Mouse (Mus musculus) MEL (cell line): ENCODE measurements at regions not wholly inside any gene's neighbourhood (a gene's known extent, or its start where the extent isn't known, plus 50 kb on each side); places are given as distances from the start of the nearest gene placed in this dataset.

Source experiments
- DNase-seq: peaks from one replicate; pipeline ENCODE4 v3.0.0; 2011; ENCODE audit warnings: low read depth, low spot score
- H3K27ac ChIP-seq: 2 replicates; pipeline ENCODE4 v1.5.1; 2012; ENCODE audit warnings: low read depth, mild to moderate bottlenecking, control low read depth, low read length, moderate library complexity; ENCODE audit not compliant: control insufficient read depth
- H3K27me3 ChIP-seq, 2 experiments: fragments of 150-350 bp in 1 of 2; sonication (generic) in 1 of 2; 2 replicates each; pipeline ENCODE4 v1.6.1; 2012; ENCODE audit warnings: low read length in 2 of 2, mild to moderate bottlenecking in 2 of 2, improper control_type of control experiment in 1 of 2, moderate library complexity in 1 of 2; ENCODE audit not compliant: insufficient read depth in 2 of 2, control insufficient read depth in 1 of 2
- H3K36me3 ChIP-seq, 2 experiments: 2 replicates each; pipeline ENCODE4 v1.6.1; 2012 to 2014; ENCODE audit warnings: low read length in 2 of 2, improper control_type of control experiment in 1 of 2, inconsistent platforms in 1 of 2, mild to moderate bottlenecking in 1 of 2; ENCODE audit not compliant: insufficient read depth in 2 of 2, control insufficient read depth in 1 of 2
- H3K4me1 ChIP-seq, 2 experiments: fragments of 150-350 bp in 1 of 2; sonication (generic) in 1 of 2; 2 replicates each; pipeline ENCODE4 v1.6.1; 2012; ENCODE audit warnings: low read length in 2 of 2, improper control_type of control experiment in 1 of 2, mild to moderate bottlenecking in 1 of 2; ENCODE audit not compliant: insufficient read depth in 2 of 2, control insufficient read depth in 1 of 2
- H3K4me3 ChIP-seq, 2 experiments: fragments of 150-350 bp in 1 of 2; sonication (generic) in 1 of 2; 2 replicates each; pipeline ENCODE4 v1.5.1; 2012; ENCODE audit warnings: low read depth in 2 of 2, low read length in 2 of 2, mild to moderate bottlenecking in 2 of 2, moderate library complexity in 2 of 2, control low read depth in 1 of 2, improper control_type of control experiment in 1 of 2; ENCODE audit not compliant: control insufficient read depth in 1 of 2, insufficient read depth in 1 of 2
- H3K79me2 ChIP-seq: 2 replicates; pipeline ENCODE4 v1.6.1; 2012; ENCODE audit warnings: mild to moderate bottlenecking, low read length, moderate library complexity; ENCODE audit not compliant: control insufficient read depth, poor library complexity, insufficient read depth
- H3K9ac ChIP-seq: 2 replicates; pipeline ENCODE4 v1.6.1; 2012; ENCODE audit warnings: low read depth, mild to moderate bottlenecking, control low read depth, low read length, moderate library complexity; ENCODE audit not compliant: control insufficient read depth, poor library complexity, severe bottlenecking
- H3K9me3 ChIP-seq: fragments of 150-350 bp; sonication (generic); replicated peaks from 2 replicates; pipeline ENCODE4 v1.6.1; 2012; ENCODE audit warnings: mild to moderate bottlenecking, low read length, improper control_type of control experiment, moderate library complexity; ENCODE audit not compliant: insufficient read depth
- BHLHE40 ChIP-seq: IDR thresholded peaks from 2 replicates; pipeline ENCODE4 v1.6.1; 2012; ENCODE audit warnings: low read depth, mild to moderate bottlenecking, inconsistent platforms, low read length, improper control_type of control experiment, borderline replicate concordance
- CTCF ChIP-seq, 3 experiments: IDR thresholded peaks in 2 of 3; conservative IDR thresholded peaks in 1 of 3; 2 replicates each; pipeline ENCODE4 v1.5.1; 2011 to 2012; ENCODE audit warnings: low read length in 3 of 3, low read depth in 2 of 3, mild to moderate bottlenecking in 2 of 3, improper control_type of control experiment in 1 of 3, inconsistent platforms in 1 of 3, mixed read lengths in 1 of 3, moderate library complexity in 1 of 3; ENCODE audit not compliant: control insufficient read depth in 1 of 3, insufficient read depth in 1 of 3, poor library complexity in 1 of 3, severe bottlenecking in 1 of 3
- E2F4 ChIP-seq: IDR thresholded peaks from 2 replicates; pipeline ENCODE4 v1.6.1; 2011; ENCODE audit warnings: low read depth, low read length, improper control_type of control experiment, borderline replicate concordance
- ETS1 ChIP-seq: IDR thresholded peaks from 2 replicates; pipeline ENCODE4 v1.6.1; 2012; ENCODE audit warnings: low read depth, mild to moderate bottlenecking, inconsistent platforms, low read length, improper control_type of control experiment, moderate library complexity
- GABPA ChIP-seq: IDR thresholded peaks from 2 replicates; pipeline ENCODE4 v1.6.1; 2012; ENCODE audit warnings: low read depth, mild to moderate bottlenecking, inconsistent platforms, low read length, improper control_type of control experiment, moderate library complexity
- GATA1 ChIP-seq: IDR thresholded peaks from 2 replicates; pipeline ENCODE4 v1.6.1; 2011; ENCODE audit warnings: low read depth, low read length, improper control_type of control experiment
- HCFC1 ChIP-seq: IDR thresholded peaks from 2 replicates; pipeline ENCODE4 v1.6.1; 2012; ENCODE audit warnings: low read depth, mild to moderate bottlenecking, inconsistent platforms, low read length, improper control_type of control experiment, moderate library complexity
- KAT2A ChIP-seq: conservative IDR thresholded peaks from 2 replicates; pipeline ENCODE4 v1.6.1; 2012; ENCODE audit warnings: low read depth, low read length, improper control_type of control experiment, inconsistent platforms
- MAFK ChIP-seq: IDR thresholded peaks from 2 replicates; pipeline ENCODE4 v1.6.1; 2011; ENCODE audit warnings: low read depth, mild to moderate bottlenecking, low read length, improper control_type of control experiment, borderline replicate concordance
- MAZ ChIP-seq: IDR thresholded peaks from 2 replicates; pipeline ENCODE4 v1.6.1; 2012; ENCODE audit warnings: low read depth, mild to moderate bottlenecking, inconsistent platforms, low read length, improper control_type of control experiment
- MYC ChIP-seq: IDR thresholded peaks from 2 replicates; pipeline ENCODE4 v1.6.1; 2011; ENCODE audit warnings: low read depth, mild to moderate bottlenecking, low read length, improper control_type of control experiment, moderate library complexity
- POLR2AphosphoS2 ChIP-seq: IDR thresholded peaks from 2 replicates; pipeline ENCODE4 v1.6.1; 2011; ENCODE audit warnings: low read length, improper control_type of control experiment
- SMC3 ChIP-seq: IDR thresholded peaks from 2 replicates; pipeline ENCODE4 v1.6.1; 2011; ENCODE audit warnings: low read depth, low read length, improper control_type of control experiment
- TBP ChIP-seq: IDR thresholded peaks from 2 replicates; pipeline ENCODE4 v1.8.0; 2011; ENCODE audit warnings: low read depth, low read length, improper control_type of control experiment
- ZKSCAN1 ChIP-seq: IDR thresholded peaks from 2 replicates; pipeline ENCODE4 v1.6.1; 2012; ENCODE audit warnings: low read depth, mild to moderate bottlenecking, inconsistent platforms, low read length, improper control_type of control experiment, moderate library complexity
- ZMIZ1 ChIP-seq: IDR thresholded peaks from 2 replicates; pipeline ENCODE4 v1.6.1; 2012; ENCODE audit warnings: low read depth, mild to moderate bottlenecking, inconsistent platforms, low read length, improper control_type of control experiment, moderate library complexity
- ZNF384 ChIP-seq: IDR thresholded peaks from 2 replicates; pipeline ENCODE4 v1.6.1; 2012; ENCODE audit warnings: low read depth, mild to moderate bottlenecking, inconsistent platforms, low read length, improper control_type of control experiment

GRCm38 (mm10) chr13:16769409-16769808, 757.8 kb downstream of the Inhba start:
- H3K4me3 ChIP-seq: no peak overlapping the region
- TF ChIP-seq ZMIZ1 (no peak), ZNF384 (no peak), ETS1 (no peak), ZKSCAN1 (no peak)
- TF ChIP-seq, all 39 proteins: peak for 0
- no peaks in the 10 kb centered on the region for H3K9me3 ChIP-seq
- no peak overlapping the region for H3K9ac ChIP-seq
- H3K27ac ChIP-seq: no peak overlapping the region
- no peaks in the 10 kb centered on the region for H3K36me3 ChIP-seq
- DNase-seq: no peak
- H3K79me2 ChIP-seq: no peaks in the 10 kb centered on the region
- no peaks in the 10 kb centered on the region for H3K27me3 ChIP-seq
- H3K4me1 ChIP-seq: no peaks in the 10 kb centered on the region

- TF ChIP-seq ETS1 (no peak), E2F4 (no peak), ZMIZ1 (no peak), MYC (no peak), SMC3 (no peak), ZNF384 (no peak), POLR2AphosphoS2 (no peak)
- TF ChIP-seq, all 39 proteins: peak for 0
Measured at GRCm38 (mm10) chr13:16769848-16770422, 758.3 kb downstream of the Inhba start.

DNA sequence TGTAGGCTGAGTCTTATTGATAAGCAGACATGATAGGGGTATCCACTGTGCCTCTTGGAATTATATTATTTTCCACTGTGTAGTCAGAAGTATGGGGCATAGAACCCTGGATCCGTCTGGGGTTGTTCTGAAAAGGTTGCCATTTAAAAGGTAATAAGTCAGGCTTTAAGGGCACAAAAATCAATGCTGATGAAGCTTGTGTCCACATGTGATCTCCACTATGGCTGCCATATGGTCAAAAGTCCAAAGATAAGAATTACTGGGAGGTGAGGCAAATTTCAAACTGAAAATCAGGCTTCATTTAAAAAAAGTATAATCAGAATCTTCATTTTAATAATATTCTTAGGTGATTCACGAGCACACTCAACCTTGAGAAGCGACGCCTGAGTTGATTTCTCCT, 760.2 kb downstream of the Inhba start:
- no peaks in the 10 kb centered on the region for H3K36me3 ChIP-seq
- no peak for DNase-seq
- TF ChIP-seq ZKSCAN1 (no peak), TBP (no peak), MAFK (no peak), BHLHE40 (no peak), GABPA (no peak), KAT2A (no peak), HCFC1 (no peak), ZNF384 (no peak), MAZ (no peak), MYC (no peak), GATA1 (no peak), CTCF (IDR thresholded peaks at IDR 0.05 in 2 of 3, conservative IDR thresholded peaks at IDR 0.05 in 1 of 3; ENCODE audit: control insufficient read depth in 1 of 3, insufficient read depth in 1 of 3, low read depth in 2 of 3, low read length in 3 of 3, poor library complexity in 1 of 3, severe bottlenecking in 1 of 3) (no peak)
- H3K79me2 ChIP-seq: no peaks in the 10 kb centered on the region
- H3K9me3 ChIP-seq: no peaks in the 10 kb centered on the region
- H3K9ac ChIP-seq: no peak overlapping the region
- H3K27ac ChIP-seq: no peak overlapping the region
- H3K27me3 ChIP-seq: no peaks in the 10 kb centered on the region
- H3K4me1 ChIP-seq: no peaks in the 10 kb centered on the region
- no peak overlapping the region for H3K4me3 ChIP-seq

More at GRCm38 (mm10) chr13:16769848-16770422, 758.3 kb downstream of the Inhba start:
- no peaks in the 10 kb centered on the region for H3K79me2 ChIP-seq
- no peak overlapping the region for H3K27ac ChIP-seq
- no peaks in the 10 kb centered on the region for H3K4me1 ChIP-seq
- H3K9ac ChIP-seq: no peak overlapping the region
- no peak for DNase-seq
- H3K27me3 ChIP-seq: no peaks in the 10 kb centered on the region
- no peak overlapping the region for H3K4me3 ChIP-seq
- no peaks in the 10 kb centered on the region for H3K36me3 ChIP-seq
- no peaks in the 10 kb centered on the region for H3K9me3 ChIP-seq
